Mouse (Mus musculus) heart, postnatal 0 days (tissue): ENCODE results near the gene Rnf38.

ENCODE experiments used
- CTCF ChIP-seq: IDR thresholded peaks from 2 replicates; pipeline ENCODE4 v1.5.1; 2016; ENCODE audit warnings: antibody characterized with exemption, control low read depth, low read depth
- EP300 ChIP-seq: IDR thresholded peaks from 2 replicates; pipeline ENCODE4 v1.6.1; 2016; ENCODE audit warnings: antibody characterized with exemption, low read depth

DNA sequence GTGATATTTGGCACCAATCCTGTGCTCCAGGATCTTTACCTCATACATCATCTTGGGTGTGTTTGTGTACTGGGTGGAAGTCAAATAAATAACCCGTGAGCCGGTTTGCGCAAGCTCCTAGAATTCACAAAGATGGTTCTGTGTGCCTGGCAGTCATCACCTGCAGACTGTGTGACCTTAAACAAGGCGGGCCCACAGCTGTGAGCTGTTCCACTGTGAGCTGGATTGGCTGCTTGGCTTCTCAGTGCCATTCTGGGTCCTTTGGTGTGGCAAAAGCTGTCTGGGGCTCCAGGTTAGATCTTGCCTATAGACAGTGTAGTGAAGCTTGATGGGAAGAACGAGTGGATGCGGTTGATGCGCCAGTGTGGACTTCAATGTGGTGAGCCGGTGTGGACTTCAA, 130.0 kb downstream of the Rnf38 start:
- TF ChIP-seq CTCF (no peak), EP300 (no peak)
